Mouse (Mus musculus): Measurements from ENCODE around the gene Ntrk3. TPM values are rescaled to one million over a fixed set of nuclear protein-coding genes. Genes with fewer than 3 reads are reported as not detected.

Ntrk3 gene
- total RNA-seq, 1 experiment from 2014 or later = 1.9 TPM

- ATAC-seq (ENCODE audit: extremely low read depth, insufficient number of reproducible peaks, low FRiP score, poor library complexity, severe bottlenecking) = no peak
Observed at GRCm38 (mm10) chr7:78491176-78491575, 246.6 kb downstream of the Ntrk3 start.

DNA sequence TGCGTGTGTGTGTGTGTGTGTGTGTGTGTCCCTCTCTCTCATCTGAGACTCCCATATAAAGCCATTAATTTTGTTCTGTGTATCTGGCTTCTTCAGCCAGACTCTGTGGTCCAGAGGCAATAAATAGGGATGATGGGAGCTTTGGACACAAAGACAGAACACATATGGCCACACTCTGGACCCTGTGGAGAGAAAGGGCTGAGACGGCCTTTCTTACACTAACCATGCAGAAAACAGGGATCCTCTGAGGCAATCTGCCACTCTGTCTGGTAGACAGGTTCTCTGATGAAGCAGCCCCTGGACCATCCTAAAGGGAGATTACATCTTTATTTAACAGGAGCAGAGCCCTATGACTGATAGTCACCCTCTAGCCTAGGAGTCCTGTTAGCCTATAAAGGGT, 253.5 kb downstream of the Ntrk3 start:
- ATAC-seq (ENCODE audit: extremely low read depth, insufficient number of reproducible peaks, low FRiP score, poor library complexity, severe bottlenecking) = no peak

DNA sequence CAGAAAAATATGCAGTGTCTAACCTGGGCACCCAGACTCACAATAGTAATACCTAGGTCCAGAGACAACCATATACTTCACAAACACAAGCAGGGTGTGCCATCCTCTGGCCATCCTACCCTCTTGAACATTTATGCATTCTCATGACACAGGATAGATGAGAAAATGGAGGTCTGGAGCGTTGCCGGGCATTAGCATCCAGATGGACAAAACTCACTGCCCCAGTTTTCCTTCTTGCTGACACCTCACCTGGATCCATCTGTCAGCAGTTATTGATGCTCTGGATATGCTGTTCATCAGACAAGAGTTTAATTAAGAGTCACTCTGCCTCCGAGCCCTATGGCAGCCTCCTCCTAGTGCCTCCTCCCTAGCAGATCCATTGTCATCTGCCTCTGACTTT, 254.1 kb downstream of the Ntrk3 start:
- no peak for ATAC-seq (ENCODE audit: extremely low read depth, insufficient number of reproducible peaks, low FRiP score, poor library complexity, severe bottlenecking)

- ATAC-seq (ENCODE audit: extremely low read depth, insufficient number of reproducible peaks, low FRiP score, poor library complexity, severe bottlenecking) = no peak
Observed at GRCm38 (mm10) chr7:78483061-78483460, 254.8 kb downstream of the Ntrk3 start.

GRCm38 (mm10) chr7:78478881-78479280, 258.9 kb downstream of the Ntrk3 start:
- no peak for ATAC-seq (ENCODE audit: extremely low read depth, insufficient number of reproducible peaks, low FRiP score, poor library complexity, severe bottlenecking)

DNA sequence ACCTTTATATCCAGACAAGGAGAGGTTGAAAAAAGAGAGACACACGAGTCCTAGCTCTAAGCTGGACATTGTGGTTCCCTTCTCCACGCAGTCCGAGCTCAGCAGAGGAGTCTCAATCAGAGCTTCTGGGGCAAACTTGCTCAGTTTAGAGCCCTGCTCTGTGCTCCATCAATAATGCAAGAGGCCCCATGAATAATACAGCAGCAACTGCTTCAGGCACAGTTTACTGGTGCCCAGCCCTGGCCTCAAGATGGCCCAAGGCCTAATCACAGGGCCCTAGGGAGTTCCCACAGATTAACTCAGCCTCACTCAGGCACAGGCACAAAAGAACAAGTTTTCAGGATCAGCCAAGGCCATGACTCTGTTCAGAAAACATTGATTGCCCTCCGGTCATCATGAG, 266.1 kb downstream of the Ntrk3 start:
- no peak for ATAC-seq (ENCODE audit: extremely low read depth, insufficient number of reproducible peaks, low FRiP score, poor library complexity, severe bottlenecking)

- ATAC-seq (ENCODE audit: extremely low read depth, insufficient number of reproducible peaks, low FRiP score, poor library complexity, severe bottlenecking) = no peak
Observed at GRCm38 (mm10) chr7:78471270-78471669, 266.5 kb downstream of the Ntrk3 start.

DNA sequence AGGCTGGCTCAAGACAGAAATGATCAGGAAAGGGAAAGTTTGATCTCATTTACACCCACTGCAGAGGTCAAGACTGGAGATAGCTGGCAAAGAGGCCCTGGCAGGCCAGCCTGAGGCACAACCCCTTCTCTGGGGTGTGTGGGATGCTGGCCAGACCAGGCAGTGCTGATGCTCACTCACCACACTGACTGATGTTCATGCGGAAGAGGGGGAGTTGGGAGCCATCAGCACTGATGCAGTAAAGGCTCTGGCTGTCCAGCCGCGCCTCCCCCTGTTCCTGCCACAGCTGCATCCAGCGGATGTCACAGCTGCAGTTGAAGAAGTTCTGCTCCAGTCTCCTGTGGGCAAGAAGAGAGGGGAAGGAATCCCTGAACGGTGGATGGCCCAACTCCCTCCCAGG, 275.2 kb downstream of the Ntrk3 start:
- no peak for ATAC-seq (ENCODE audit: extremely low read depth, insufficient number of reproducible peaks, low FRiP score, poor library complexity, severe bottlenecking)

DNA sequence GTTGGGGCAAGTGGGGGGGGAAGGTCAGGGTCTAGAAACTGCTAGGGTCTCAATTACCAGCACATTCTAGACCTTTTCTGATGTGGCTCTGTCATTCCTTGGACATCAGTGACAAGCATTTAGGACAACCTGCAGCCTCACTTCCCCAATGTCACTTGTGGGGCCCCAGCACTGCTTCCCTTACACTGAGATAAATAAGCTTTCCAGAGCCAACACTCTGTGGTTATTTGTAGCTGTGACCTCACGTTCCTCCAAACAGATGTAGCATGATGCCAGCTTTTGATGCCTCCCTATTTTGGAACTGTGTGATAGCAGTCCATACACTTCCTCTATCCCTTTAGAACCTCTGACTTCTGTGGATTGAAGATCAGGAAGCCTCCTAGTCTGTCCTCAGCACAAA, 278.8 kb downstream of the Ntrk3 start:
- ATAC-seq (ENCODE audit: extremely low read depth, insufficient number of reproducible peaks, low FRiP score, poor library complexity, severe bottlenecking) = no peak

- ATAC-seq (ENCODE audit: extremely low read depth, insufficient number of reproducible peaks, low FRiP score, poor library complexity, severe bottlenecking) = no peak
Observed at GRCm38 (mm10) chr7:78451666-78452065, 286.1 kb downstream of the Ntrk3 start.

GRCm38 (mm10) chr7:78449909-78450592, 287.8 kb downstream of the Ntrk3 start:
- ATAC-seq (ENCODE audit: extremely low read depth, insufficient number of reproducible peaks, low FRiP score, poor library complexity, severe bottlenecking) = no peak

GRCm38 (mm10) chr7:78448841-78449240, 289.0 kb downstream of the Ntrk3 start:
- ATAC-seq (ENCODE audit: extremely low read depth, insufficient number of reproducible peaks, low FRiP score, poor library complexity, severe bottlenecking) = no peak

- ATAC-seq (ENCODE audit: extremely low read depth, insufficient number of reproducible peaks, low FRiP score, poor library complexity, severe bottlenecking) = no peak
Observed at GRCm38 (mm10) chr7:78443373-78444036, 294.3 kb downstream of the Ntrk3 start.

GRCm38 (mm10) chr7:78441706-78442105, 296.1 kb downstream of the Ntrk3 start:
- no peak for ATAC-seq (ENCODE audit: extremely low read depth, insufficient number of reproducible peaks, low FRiP score, poor library complexity, severe bottlenecking)

GRCm38 (mm10) chr7:78440896-78441295, 296.9 kb downstream of the Ntrk3 start:
- no peak for ATAC-seq (ENCODE audit: extremely low read depth, insufficient number of reproducible peaks, low FRiP score, poor library complexity, severe bottlenecking)

- no peak for ATAC-seq (ENCODE audit: extremely low read depth, insufficient number of reproducible peaks, low FRiP score, poor library complexity, severe bottlenecking)
Observed at GRCm38 (mm10) chr7:78440476-78440875, 297.3 kb downstream of the Ntrk3 start.

DNA sequence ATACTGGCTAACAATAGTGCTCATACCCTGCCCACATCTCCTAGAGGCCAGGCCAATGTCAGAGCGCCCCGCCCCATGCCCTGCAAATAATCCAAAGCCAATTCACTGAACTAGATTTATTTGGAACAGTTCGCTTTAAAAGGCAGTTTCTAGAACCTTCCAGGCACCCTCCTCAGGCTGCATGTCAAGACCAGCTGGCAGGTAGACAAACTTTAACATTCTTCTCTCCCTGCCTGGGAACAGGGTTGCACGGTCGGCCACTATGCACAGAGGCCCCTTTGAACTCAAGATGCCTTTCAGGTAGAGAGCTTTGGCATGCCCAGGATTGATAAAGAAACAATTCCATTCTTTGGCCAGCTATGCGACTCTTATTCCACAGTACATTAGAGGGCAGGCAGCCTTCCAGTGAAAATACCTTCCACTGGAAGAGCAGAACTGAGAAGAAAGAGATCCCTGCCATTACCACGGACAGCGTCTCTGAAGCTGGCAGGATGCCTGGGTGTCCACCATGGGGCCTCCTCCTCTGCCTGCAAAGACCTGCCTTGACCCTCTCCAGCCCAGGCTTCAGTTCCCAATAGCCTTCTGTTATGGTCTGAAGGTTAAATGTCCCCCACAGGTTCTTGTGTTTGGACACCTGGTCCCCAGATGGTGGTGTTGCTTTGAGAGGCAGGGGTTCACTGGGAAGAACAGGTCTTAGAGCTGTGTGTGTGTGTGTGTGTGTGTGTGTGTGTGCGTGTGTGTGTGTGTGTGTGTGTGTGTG, 298.3 kb downstream of the Ntrk3 start:
- no peak for ATAC-seq (ENCODE audit: extremely low read depth, insufficient number of reproducible peaks, low FRiP score, poor library complexity, severe bottlenecking)

DNA sequence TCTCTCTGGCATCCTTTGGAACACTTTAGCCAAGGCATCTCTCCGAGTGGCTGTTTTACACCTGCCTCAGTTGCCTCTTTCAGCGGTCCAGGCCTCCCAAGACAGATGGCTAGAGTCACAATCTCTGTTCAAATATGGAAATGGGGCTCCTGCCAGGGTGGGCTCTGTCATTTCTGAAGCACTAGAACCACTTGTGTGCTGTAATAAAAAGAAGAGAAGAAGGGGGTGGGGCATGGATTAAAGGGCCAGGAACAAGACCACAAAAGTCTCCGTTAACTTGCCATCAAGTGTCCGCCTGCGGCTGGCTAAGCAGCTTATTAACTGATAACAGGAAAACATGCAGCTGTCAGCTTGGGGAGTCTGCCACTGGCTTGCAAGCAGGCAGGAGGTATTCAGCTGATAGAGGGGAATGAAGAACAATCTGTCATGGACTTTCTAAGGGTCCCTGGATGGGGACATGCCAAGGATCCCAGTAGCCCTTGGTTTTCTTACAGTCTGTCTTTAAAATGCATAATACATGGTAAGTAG, 304.1 kb downstream of the Ntrk3 start:
- no peak for ATAC-seq (ENCODE audit: extremely low read depth, insufficient number of reproducible peaks, low FRiP score, poor library complexity, severe bottlenecking)

DNA sequence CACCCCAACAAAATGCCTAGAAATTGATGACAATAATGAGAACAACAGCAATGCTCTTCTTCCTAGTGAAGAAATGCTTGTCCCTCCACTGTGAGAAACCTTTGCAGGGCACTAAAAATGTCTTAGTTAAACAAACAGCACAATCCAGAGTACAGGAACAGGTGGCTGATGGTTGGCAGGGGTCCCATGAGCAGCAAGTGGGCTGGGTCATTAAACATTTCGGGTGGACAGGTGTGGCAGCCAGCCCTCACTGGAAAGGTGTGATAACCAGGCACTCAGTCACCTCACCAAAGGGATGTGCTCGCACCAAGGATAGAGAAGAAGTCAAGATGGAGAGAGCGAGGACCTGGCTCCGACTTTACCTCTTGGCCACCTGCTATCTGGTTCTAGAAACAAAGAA, 306.2 kb downstream of the Ntrk3 start:
- no peak for ATAC-seq (ENCODE audit: extremely low read depth, insufficient number of reproducible peaks, low FRiP score, poor library complexity, severe bottlenecking)

GRCm38 (mm10) chr7:78412172-78412571, 325.6 kb downstream of the Ntrk3 start:
- ATAC-seq (ENCODE audit: extremely low read depth, insufficient number of reproducible peaks, low FRiP score, poor library complexity, severe bottlenecking) = no peak

Data from neutrophil, adult 5-6 weeks (primary cell).